Mouse (Mus musculus): ENCODE measurements around the gene Hoxd12.

DNA sequence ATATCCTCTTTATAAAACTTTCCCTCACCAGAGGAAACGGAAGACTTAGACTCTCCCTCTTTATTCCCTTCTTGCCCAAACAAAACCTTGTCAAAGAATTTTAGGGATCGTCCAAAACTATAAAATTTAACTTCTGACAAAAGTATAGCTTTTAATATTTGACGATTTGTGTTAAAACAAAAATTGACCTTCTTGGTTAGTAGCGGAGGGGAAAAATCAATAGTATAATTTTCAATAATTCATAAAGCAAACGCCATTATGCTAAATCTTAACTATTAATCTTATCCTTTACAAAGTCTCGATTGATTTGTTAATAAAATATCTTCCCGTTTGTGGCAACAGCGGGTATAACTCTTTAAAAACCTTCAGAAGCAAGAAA is 15.5 kb downstream of the Hoxd12 start:
- TF ChIP-seq POLR2A (IDR thresholded peaks at IDR 0.05; ENCODE audit: borderline replicate concordance, extremely low read depth, low read depth, low read length) (no peak), CTCF (IDR thresholded peaks at IDR 0.05; ENCODE audit: insufficient read depth, low read length) (no peak)
